Mouse (Mus musculus) ES-E14 (cell line): ENCODE measurements at regions not wholly inside any gene's neighbourhood (a gene's known extent, or its start where the extent isn't known, plus 50 kb on each side); places are given as distances from the start of the nearest gene placed in this dataset.

ENCODE experiments used
- HCFC1 ChIP-seq: IDR thresholded peaks from 2 replicates; pipeline ENCODE4 v1.6.1; 2012; ENCODE audit warnings: low read length, inconsistent platforms, borderline replicate concordance; ENCODE audit not compliant: insufficient read depth
- ZC3H11A ChIP-seq: IDR thresholded peaks from 2 replicates; pipeline ENCODE4 v1.6.1; 2012; ENCODE audit warnings: low read depth, mild to moderate bottlenecking, inconsistent platforms, low read length, borderline replicate concordance

DNA sequence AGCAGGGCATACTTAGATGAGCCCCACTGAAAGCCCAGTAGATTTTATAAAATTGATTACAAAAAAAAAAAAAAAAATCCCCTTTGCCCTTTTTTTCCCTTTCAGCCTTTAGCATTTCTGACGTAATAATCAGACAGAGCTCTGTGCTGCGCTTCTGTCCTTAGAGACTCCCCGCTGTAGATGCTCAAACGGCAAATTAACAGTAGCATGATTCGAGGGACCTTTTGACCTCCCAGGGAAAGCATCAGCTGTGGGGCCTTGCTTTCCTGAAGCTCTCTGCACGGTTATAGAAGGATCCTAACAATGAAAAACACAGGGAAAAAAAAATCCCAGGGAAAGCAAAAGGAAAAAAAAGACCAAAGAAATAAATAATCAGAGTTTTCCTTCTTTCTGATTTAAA is 169.2 kb downstream of the Brms1l start:
- TF ChIP-seq ZC3H11A (no peak), HCFC1 (no peak)
